Mouse (Mus musculus): ENCODE data around the gene Gm11042. TPM values are rescaled to one million over a fixed set of nuclear protein-coding genes. Genes with fewer than 3 reads are reported as not detected.

Gene Gm11042
- polyA plus RNA-seq, 1 experiment from 2014 or later, result not detected

- WGBS, result 66% methylated on average over 2 of the region's 2 CpGs
- H3K9me3 ChIP-seq (replicated peaks; ENCODE audit: low read length), result no peaks in the 10 kb centered on the region
- H3K36me3 ChIP-seq (ENCODE audit: insufficient read depth, low read length), result no peaks in the 10 kb centered on the region
- no peaks in the 10 kb centered on the region for H3K27me3 ChIP-seq (ENCODE audit: insufficient read depth, low read length)
- no peak overlapping the region for H3K4me2 ChIP-seq (ENCODE audit: low read length)
- no peak overlapping the region for H3K9ac ChIP-seq (ENCODE audit: low read depth, low read length)
- no peak overlapping the region for H3K4me3 ChIP-seq (replicated peaks; ENCODE audit: low read depth, low read length)
- H3K27ac ChIP-seq, result no peak overlapping the region
- no peak for TF ChIP-seq CTCF (IDR thresholded peaks at IDR 0.05; ENCODE audit: low read depth)
- H3K4me1 ChIP-seq (replicated peaks; ENCODE audit: insufficient read depth, low read length), result no peaks in the 10 kb centered on the region
- DNase-seq (ENCODE audit: low spot score), result no peak
- no peak for ATAC-seq (replicated peaks; ENCODE audit: low FRiP score, low read depth)
These were observed 23.9 kb upstream of the Gm11042 start for GRCm38 (mm10) chr12:74340070-74340469.

GRCm38 (mm10) chr12:74333706-74334105, 17.5 kb upstream of the Gm11042 start:
- Histone ChIP-seq H3K9me3 (replicated peaks; ENCODE audit: low read length) (no peaks in the 10 kb centered on the region), H3K9ac (ENCODE audit: low read depth, low read length) (no peak overlapping the region), H3K4me3 (replicated peaks; ENCODE audit: low read depth, low read length) (no peak overlapping the region), H3K27me3 (ENCODE audit: insufficient read depth, low read length) (no peaks in the 10 kb centered on the region), H3K36me3 (ENCODE audit: insufficient read depth, low read length) (no peaks in the 10 kb centered on the region), H3K4me2 (ENCODE audit: low read length) (no peak overlapping the region), H3K27ac (no peak overlapping the region), H3K4me1 (replicated peaks; ENCODE audit: insufficient read depth, low read length) (no peaks in the 10 kb centered on the region)
- DNase-seq (ENCODE audit: low spot score) (no peak), ATAC-seq (replicated peaks; ENCODE audit: low FRiP score, low read depth) (no peak)
- WGBS, result 89% methylated on average over 6 of the region's 6 CpGs
- no peak for TF ChIP-seq CTCF (IDR thresholded peaks at IDR 0.05; ENCODE audit: low read depth)

- 31% methylated on average over 13 of the region's 13 CpGs for WGBS
- Histone ChIP-seq H3K9me3 (replicated peaks; ENCODE audit: low read length) (no peaks in the 10 kb centered on the region), H3K27ac (no peak overlapping the region), H3K4me2 (ENCODE audit: low read length) (no peak overlapping the region), H3K4me1 (replicated peaks; ENCODE audit: insufficient read depth, low read length) (no peaks in the 10 kb centered on the region), H3K4me3 (replicated peaks; ENCODE audit: low read depth, low read length) (no peak overlapping the region), H3K36me3 (ENCODE audit: insufficient read depth, low read length) (no peaks in the 10 kb centered on the region), H3K27me3 (ENCODE audit: insufficient read depth, low read length) (no peaks in the 10 kb centered on the region), H3K9ac (ENCODE audit: low read depth, low read length) (no peak overlapping the region)
- TF ChIP-seq CTCF (IDR thresholded peaks at IDR 0.05; ENCODE audit: low read depth), result peak; percentile 88
- ATAC-seq (replicated peaks; ENCODE audit: low FRiP score, low read depth), result no peak; the same call in 1 of the 2 replicates
- DNase-seq (ENCODE audit: low spot score), result peak; percentile 69
These were observed 16.8 kb upstream of the Gm11042 start for GRCm38 (mm10) chr12:74333016-74333415.

- no peak for DNase-seq (ENCODE audit: low spot score)
- no peak for ATAC-seq (replicated peaks; ENCODE audit: low FRiP score, low read depth)
- no peaks in the 10 kb centered on the region for H3K27me3 ChIP-seq (ENCODE audit: insufficient read depth, low read length)
- H3K27ac ChIP-seq, result no peak overlapping the region
- WGBS, result 86% methylated on average over 6 of the region's 6 CpGs
- no peak overlapping the region for H3K9ac ChIP-seq (ENCODE audit: low read depth, low read length)
- H3K4me1 ChIP-seq (replicated peaks; ENCODE audit: insufficient read depth, low read length), result no peaks in the 10 kb centered on the region
- no peak overlapping the region for H3K4me3 ChIP-seq (replicated peaks; ENCODE audit: low read depth, low read length)
- H3K9me3 ChIP-seq (replicated peaks; ENCODE audit: low read length), result no peaks in the 10 kb centered on the region
- no peaks in the 10 kb centered on the region for H3K36me3 ChIP-seq (ENCODE audit: insufficient read depth, low read length)
- TF ChIP-seq CTCF (IDR thresholded peaks at IDR 0.05; ENCODE audit: low read depth), result no peak
- H3K4me2 ChIP-seq (ENCODE audit: low read length), result no peak overlapping the region
These were observed 13.6 kb upstream of the Gm11042 start for GRCm38 (mm10) chr12:74329759-74330158.

- no peak for TF ChIP-seq CTCF (IDR thresholded peaks at IDR 0.05; ENCODE audit: low read depth)
- Histone ChIP-seq H3K9ac (ENCODE audit: low read depth, low read length) (no peak overlapping the region), H3K27ac (no peak overlapping the region), H3K4me3 (replicated peaks; ENCODE audit: low read depth, low read length) (no peak overlapping the region), H3K4me2 (ENCODE audit: low read length) (no peak overlapping the region), H3K36me3 (ENCODE audit: insufficient read depth, low read length) (no peaks in the 10 kb centered on the region), H3K27me3 (ENCODE audit: insufficient read depth, low read length) (no peaks in the 10 kb centered on the region), H3K4me1 (replicated peaks; ENCODE audit: insufficient read depth, low read length) (no peaks in the 10 kb centered on the region), H3K9me3 (replicated peaks; ENCODE audit: low read length) (no peaks in the 10 kb centered on the region)
- DNase-seq (ENCODE audit: low spot score), result no peak
- 79% methylated on average over 3 of the region's 3 CpGs for WGBS
- ATAC-seq (replicated peaks; ENCODE audit: low FRiP score, low read depth), result no peak
These were observed 10.4 kb upstream of the Gm11042 start for GRCm38 (mm10) chr12:74326644-74327043.

GRCm38 (mm10) chr12:74321981-74322380, 5.8 kb upstream of the Gm11042 start:
- H3K4me3 ChIP-seq (replicated peaks; ENCODE audit: low read depth, low read length), result no peak overlapping the region
- H3K9ac ChIP-seq (ENCODE audit: low read depth, low read length), result no peak overlapping the region
- ATAC-seq (replicated peaks; ENCODE audit: low FRiP score, low read depth) (no peak), DNase-seq (ENCODE audit: low spot score) (no peak)
- no peak overlapping the region for H3K27ac ChIP-seq
- H3K4me1 ChIP-seq (replicated peaks; ENCODE audit: insufficient read depth, low read length), result no peaks in the 10 kb centered on the region
- TF ChIP-seq CTCF (IDR thresholded peaks at IDR 0.05; ENCODE audit: low read depth), result no peak
- no peak overlapping the region for H3K4me2 ChIP-seq (ENCODE audit: low read length)
- no peaks in the 10 kb centered on the region for H3K36me3 ChIP-seq (ENCODE audit: insufficient read depth, low read length)
- H3K9me3 ChIP-seq (replicated peaks; ENCODE audit: low read length), result no peaks in the 10 kb centered on the region
- WGBS, result 83% methylated on average over 5 of the region's 5 CpGs
- H3K27me3 ChIP-seq (ENCODE audit: insufficient read depth, low read length), result no peaks in the 10 kb centered on the region

GRCm38 (mm10) chr12:74320318-74320717, 4.1 kb upstream of the Gm11042 start:
- DNase-seq (ENCODE audit: low spot score), result peak; percentile 82
- Histone ChIP-seq H3K36me3 (ENCODE audit: insufficient read depth, low read length) (no peaks in the 10 kb centered on the region), H3K27ac (no peak overlapping the region), H3K27me3 (ENCODE audit: insufficient read depth, low read length) (no peaks in the 10 kb centered on the region), H3K4me3 (replicated peaks; ENCODE audit: low read depth, low read length) (no peak overlapping the region), H3K9ac (ENCODE audit: low read depth, low read length) (no peak overlapping the region), H3K9me3 (replicated peaks; ENCODE audit: low read length) (no peaks in the 10 kb centered on the region), H3K4me1 (replicated peaks; ENCODE audit: insufficient read depth, low read length) (no peaks in the 10 kb centered on the region), H3K4me2 (ENCODE audit: low read length) (no peak overlapping the region)
- TF ChIP-seq CTCF (IDR thresholded peaks at IDR 0.05; ENCODE audit: low read depth), result peak; percentile 90
- no peak; the same call in 1 of the 2 replicates for ATAC-seq (replicated peaks; ENCODE audit: low FRiP score, low read depth)
- WGBS, result 13% methylated on average over 10 of the region's 10 CpGs

Data from kidney, postnatal 0 days (tissue).